Mouse (Mus musculus) large intestine, adult 2 months (tissue): ENCODE data around the gene Emp2. TPM values are rescaled to one million over a fixed set of nuclear protein-coding genes. Genes with fewer than 3 reads are reported as not detected.
"Not testable (repeated sequence)": the region's sequence is repeated elsewhere in the genome, so short reads cannot be mapped to it uniquely, and the experiment has no call there.

Source experiments
- DNase-seq: peaks from one replicate; pipeline ENCODE4 v3.0.0-alpha.2; 2012; ENCODE audit warnings: low read depth, low spot score
- WGBS: fragments of 180-500 bp; shearing (Covaris S2); methylation state at CpG from one replicate; pipeline ENCODE4 v1.1.7; 2018; 5-methylcytosine and 5-hydroxymethylcytosine counted together
- polyA plus RNA-seq: library from polyadenylated mRNA; depleted of rRNA; stranded (reverse); fragments of >200 nt; gene quantifications from 2 replicates; pipeline ENCODE4 v1.2.3, GENCODE M21; 2012

The Emp2 gene
- polyA plus RNA-seq, 1 experiment, result 12.7 TPM

GRCm38 (mm10) chr16:10319914-10320569 lies 6.3 kb upstream of the Emp2 start:
- 22% methylated on average over 17 of the region's 17 CpGs for WGBS
- DNase-seq, result no peak

- 38% methylated on average over 4 of the region's 4 CpGs for WGBS
- DNase-seq, result no peak
Observed at GRCm38 (mm10) chr16:10317197-10317544, 3.4 kb upstream of the Emp2 start.

DNA sequence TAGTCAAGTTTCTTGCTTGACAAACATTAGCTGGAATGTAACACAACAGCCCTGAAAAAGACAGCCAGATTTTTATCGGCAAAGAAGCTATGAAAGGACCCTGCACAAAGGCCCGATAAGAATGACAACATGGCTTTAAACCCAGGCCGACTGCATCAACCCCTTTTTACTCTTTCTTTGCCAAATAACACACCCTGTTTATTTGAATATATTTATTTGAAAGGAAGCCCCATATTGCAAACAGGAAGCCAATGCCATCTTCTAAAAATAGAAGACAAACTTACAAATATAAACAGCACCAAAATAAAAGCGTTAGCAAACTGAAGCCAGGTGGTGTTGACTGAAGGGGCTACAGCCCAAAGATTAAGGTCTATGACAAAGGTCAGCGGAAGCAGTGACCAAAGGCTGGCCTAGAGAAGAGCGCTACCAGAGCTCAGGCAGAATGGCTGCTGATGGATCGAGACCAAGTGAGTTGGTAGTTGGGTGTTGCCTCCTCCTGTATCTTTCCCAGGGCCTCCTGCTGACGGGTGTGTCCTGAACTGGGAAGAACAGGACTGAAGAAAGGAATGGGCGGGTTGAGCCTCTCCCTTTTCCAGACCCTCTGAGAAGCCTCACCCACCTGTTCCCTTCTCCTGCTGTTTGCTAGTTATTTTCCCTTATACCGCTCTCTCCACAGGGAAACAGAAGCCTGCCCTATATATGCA lies 2.9 kb upstream of the Emp2 start:
- WGBS, result 50% methylated on average over 10 of the region's 10 CpGs
- DNase-seq, result no peak

GRCm38 (mm10) chr16:10313226-10313625 lies 542 bp downstream of the Emp2 start:
- 2% methylated on average over 15 of the region's 15 CpGs for WGBS
- DNase-seq, result no peak

GRCm38 (mm10) chr16:10311989-10312388 lies 1.8 kb downstream of the Emp2 start:
- no peak for DNase-seq
- WGBS, result 34% methylated on average over 4 of the region's 4 CpGs

DNA sequence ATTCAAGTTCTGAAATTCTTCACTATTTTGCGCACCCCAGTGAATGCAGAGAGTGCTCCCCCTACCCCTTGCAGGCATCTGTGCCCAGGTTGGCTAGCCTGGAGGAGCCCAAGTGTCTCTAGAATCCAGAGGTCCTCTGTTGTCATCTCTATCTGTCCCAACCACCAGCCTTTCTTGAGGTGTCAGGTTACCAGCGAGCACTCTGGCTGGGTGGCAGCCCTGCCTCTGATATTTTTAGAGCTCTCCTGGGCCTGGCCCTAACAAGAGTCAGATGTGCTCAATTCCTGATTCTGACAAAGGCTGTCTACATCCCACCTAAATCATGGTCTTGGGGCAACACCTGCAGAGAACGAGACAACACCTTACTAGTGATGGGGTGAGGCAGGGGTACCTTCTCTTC lies 2.7 kb downstream of the Emp2 start:
- no peak for DNase-seq
- 60% methylated on average over 3 of the region's 3 CpGs for WGBS

DNA sequence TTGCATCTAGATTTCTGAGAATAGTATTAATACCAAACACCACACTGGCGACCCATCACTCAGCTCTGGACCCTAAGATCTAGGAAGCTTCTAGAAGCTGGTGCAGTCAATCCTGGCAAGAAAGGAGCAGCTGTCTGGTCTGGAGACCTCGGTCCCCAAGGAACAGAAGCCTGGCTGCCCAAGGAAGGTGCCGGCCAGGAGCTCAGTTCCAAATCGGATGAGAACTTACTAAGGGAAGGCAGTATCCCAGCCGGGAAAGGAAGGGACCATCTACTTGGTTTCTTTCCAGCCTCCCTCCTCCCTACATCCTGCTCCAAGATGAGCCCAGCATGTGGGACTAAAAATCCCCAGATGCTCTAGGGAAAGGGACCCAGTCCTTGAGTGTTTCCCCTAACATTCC lies 3.3 kb downstream of the Emp2 start:
- 78% methylated on average over 5 of the region's 5 CpGs for whole genome bisulfite sequencing
- DNase-seq, result no peak

GRCm38 (mm10) chr16:10307351-10307750 lies 6.4 kb downstream of the Emp2 start:
- 69% methylated on average over 5 of the region's 5 CpGs for WGBS
- DNase-seq, result no peak

DNA sequence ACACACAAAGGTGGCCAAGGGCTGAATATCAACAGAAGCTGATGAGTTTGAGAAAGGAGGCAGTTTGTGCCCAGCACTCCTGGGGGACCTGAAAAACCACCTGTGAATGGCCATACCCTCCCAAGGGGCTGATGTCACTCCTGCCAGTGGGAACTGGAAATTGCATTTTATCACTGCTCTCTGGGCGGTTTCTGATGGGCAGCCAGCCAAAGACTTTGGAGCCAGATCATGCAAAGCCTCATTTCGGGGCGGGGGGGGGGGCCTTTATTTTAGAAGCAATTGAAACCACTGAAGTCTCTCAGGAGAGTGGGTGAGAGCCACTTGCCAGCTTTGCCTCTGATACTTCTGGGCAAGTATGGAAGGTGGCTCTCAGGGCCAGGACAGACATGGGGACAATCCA lies 7.7 kb downstream of the Emp2 start:
- 14% methylated on average over 3 of the region's 3 CpGs for WGBS
- DNase-seq, result no peak

DNA sequence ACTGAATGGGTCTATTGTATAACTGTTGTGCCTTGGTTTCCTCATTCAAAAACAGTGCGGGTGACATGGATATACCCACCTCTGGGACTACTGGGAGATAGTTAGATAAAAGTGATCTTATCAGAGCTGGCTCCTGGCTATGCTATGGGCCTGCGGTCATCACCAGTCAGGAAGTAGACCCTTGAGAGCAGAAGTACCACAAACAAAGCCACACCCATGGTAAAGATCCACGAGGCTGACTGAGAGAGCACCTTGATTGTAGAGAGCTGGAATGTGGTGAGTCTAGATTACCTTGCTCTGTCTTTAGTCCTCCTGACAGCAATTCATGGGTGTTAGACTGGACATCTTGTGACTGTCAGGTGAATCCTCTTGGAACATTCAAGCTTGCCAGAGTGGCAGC lies 12.4 kb downstream of the Emp2 start:
- DNase-seq, result no peak
- WGBS, result 39% methylated on average over 3 of the region's 3 CpGs

DNA sequence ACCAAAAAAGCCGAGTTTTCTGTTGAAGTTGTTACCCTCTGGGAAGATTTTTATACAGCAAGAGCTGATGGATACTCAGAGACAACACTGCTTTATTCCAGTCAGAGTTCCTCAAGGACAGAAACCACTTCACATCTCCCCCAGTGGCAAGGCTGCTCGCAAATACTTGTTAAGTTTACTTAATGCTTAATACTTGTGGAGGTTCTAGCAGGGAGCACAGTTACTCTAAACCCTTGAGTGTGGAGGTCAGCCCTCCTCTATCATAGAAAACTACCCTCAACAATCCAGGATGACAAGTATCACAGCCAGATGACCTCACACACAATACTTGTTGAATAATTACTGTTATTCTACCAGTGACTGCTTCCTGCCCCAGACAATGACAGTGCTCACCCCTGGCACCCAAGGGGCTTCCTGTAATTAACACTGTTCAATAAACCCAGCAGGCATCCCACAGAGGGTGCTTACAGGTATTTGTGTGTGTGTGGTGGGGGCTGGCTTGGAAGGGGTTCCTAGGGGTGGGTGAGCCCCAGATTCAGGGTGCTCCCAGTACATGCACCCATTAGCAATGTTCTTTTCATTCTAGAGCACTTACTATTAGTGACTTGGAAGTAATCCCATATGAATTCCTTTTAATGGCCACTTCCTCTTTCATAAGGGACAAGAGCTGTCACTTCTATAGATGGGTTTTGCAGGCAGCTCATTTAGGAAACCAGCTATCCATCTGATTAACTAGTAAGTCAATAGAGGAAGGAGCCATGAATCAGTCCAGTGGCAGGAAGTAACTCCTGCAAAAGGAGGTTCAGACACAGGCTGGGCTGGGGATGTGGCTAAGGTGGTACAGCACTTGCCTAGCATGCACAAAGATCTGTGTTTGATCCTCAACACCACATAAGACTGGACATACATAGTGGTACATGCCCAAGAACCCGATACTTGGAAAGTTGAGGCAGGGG lies 13.3 kb downstream of the Emp2 start:
- WGBS, result 52% methylated on average over 3 of the region's 3 CpGs
- no peak for DNase-seq

DNA sequence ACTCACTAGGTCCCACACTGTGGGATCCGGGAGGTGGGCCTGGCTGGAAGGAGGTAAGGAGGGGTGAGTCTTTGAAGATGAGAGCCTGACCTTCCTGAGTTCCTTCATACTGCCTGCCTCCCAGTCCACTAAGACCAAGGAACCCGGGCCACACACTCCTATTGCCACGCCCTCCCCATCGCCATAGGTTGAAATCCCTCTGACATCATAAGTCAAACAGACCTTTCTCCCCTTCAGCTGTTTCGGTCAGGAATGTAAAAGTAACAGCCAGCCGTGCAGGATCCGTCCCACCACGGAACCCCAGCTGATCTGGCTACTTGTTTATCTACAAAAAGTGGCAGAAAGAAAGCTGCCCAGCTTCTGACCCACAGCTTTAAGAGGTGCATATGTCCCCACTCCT lies 14.1 kb downstream of the Emp2 start:
- 20% methylated on average over 8 of the region's 8 CpGs for WGBS

GRCm38 (mm10) chr16:10297696-10298644 lies 15.8 kb downstream of the Emp2 start:
- no peak for DNase-seq
- 75% methylated on average over 10 of the region's 10 CpGs for WGBS

More for the DNA sequence above, 14.1 kb downstream of the Emp2 start:
- peak; percentile 76 for DNase-seq

DNA sequence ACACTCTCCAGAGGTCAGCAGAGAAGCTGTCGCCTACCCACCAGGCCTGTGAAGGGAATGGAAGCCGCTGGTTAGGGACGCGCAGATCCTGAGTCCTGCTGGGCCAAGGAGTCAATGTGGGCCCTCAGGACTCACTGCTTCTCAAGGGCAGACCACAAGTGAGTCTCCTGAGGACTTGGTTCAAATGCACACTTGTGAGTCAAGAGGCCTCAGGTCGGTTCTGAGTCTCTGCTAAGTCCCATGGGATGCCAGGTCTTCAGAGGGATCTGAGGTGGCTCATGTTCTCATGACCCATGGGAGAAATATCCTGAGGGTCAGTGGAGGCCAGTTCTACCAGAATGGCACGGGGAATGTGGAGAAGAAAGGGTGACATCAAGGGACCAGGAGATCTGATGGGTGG lies 25.7 kb downstream of the Emp2 start:
- no peak for DNase-seq
- WGBS, result 92% methylated on average over 6 of the region's 6 CpGs

GRCm38 (mm10) chr16:10286513-10287268 lies 27.1 kb downstream of the Emp2 start:
- WGBS, result 43% methylated on average over 9 of the region's 9 CpGs
- no peak for DNase-seq

DNA sequence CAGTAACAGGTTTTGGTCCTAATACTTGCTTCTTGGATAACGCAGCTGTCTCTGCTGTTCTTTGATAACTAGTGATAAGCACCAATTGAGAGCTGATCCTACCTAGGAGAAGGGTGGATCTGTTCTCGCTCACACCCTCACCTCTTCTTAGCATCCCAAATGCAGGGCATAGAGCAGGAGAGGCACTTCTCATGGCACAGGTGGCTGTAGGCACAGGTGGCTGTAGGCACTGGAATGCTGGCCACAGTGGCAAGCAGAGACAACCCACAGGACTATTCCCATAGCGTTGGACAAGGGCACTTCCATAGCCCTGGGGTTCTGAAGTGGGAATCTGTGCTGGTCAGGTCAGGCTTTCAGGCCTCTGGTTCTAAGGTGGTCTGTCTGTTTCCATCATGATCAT lies 31.9 kb downstream of the Emp2 start:
- WGBS, result 85% methylated on average over 3 of the region's 3 CpGs
- DNase-seq, result no peak

- 46% methylated on average over 12 of the region's 12 CpGs for WGBS
- peak; percentile 80 for DNase-seq
Observed at GRCm38 (mm10) chr16:10280286-10280951, 33.3 kb downstream of the Emp2 start.

GRCm38 (mm10) chr16:10276778-10277177 lies 37.0 kb downstream of the Emp2 start:
- DNase-seq, result not testable (repeated sequence)
- 42% methylated on average over 5 of the region's 5 CpGs for WGBS
